Mouse (Mus musculus): Measurements from ENCODE around the gene Gm10277. TPM values are rescaled to one million over a fixed set of nuclear protein-coding genes. Genes with fewer than 3 reads are reported as not detected.

The Gm10277 gene
- polyA plus RNA-seq, 1 experiment: 0.33 TPM

GRCm38 (mm10) chr11:77783747-77784646 lies 3.5 kb downstream of the Gm10277 start:
- no peak for TF ChIP-seq FOSL1 (IDR thresholded peaks at IDR 0.05; ENCODE audit: insufficient read depth, low read length, poor library complexity, severe bottlenecking)
- TF ChIP-seq MYOD1 (IDR thresholded peaks at IDR 0.05; ENCODE audit: control insufficient read depth, insufficient read length, low read depth): peak; percentile 1
- peak; percentile 35 for TF ChIP-seq CTCF (IDR thresholded peaks at IDR 0.05; ENCODE audit: control insufficient read depth, insufficient read depth, insufficient read length)
- peaks cover 46% of the 10 kb centered on the region for H3K79me3 ChIP-seq (ENCODE audit: low read depth)
- peaks cover 3% of the 10 kb centered on the region for H3K36me3 ChIP-seq (ENCODE audit: control insufficient read depth, insufficient read depth)
- H3K4me3 ChIP-seq (ENCODE audit: insufficient read depth, poor library complexity, severe bottlenecking): no peak overlapping the region
- H3K79me2 ChIP-seq (ENCODE audit: control insufficient read depth, insufficient read depth): peaks cover 83% of the 10 kb centered on the region
- H3ac ChIP-seq (ENCODE audit: control insufficient read depth, insufficient read length, low read depth): peak overlapping the region; percentile 51
- H3K27me3 ChIP-seq (ENCODE audit: control insufficient read depth, insufficient read depth, insufficient read length): no peaks in the 10 kb centered on the region

- no peak overlapping the region for H3K4me3 ChIP-seq (ENCODE audit: insufficient read depth, poor library complexity, severe bottlenecking)
- peak overlapping the region; percentile 51 for H3ac ChIP-seq (ENCODE audit: control insufficient read depth, insufficient read length, low read depth)
- H3K36me3 ChIP-seq (ENCODE audit: control insufficient read depth, insufficient read depth): peaks cover 9% of the 10 kb centered on the region
- no peaks in the 10 kb centered on the region for H3K27me3 ChIP-seq (ENCODE audit: control insufficient read depth, insufficient read depth, insufficient read length)
- TF ChIP-seq CEBPB (IDR thresholded peaks at IDR 0.05; ENCODE audit: low read depth): no peak
- peak; percentile 93 for TF ChIP-seq MAX (IDR thresholded peaks at IDR 0.05)
- TF ChIP-seq MYOG (IDR thresholded peaks at IDR 0.05; ENCODE audit: control insufficient read depth, extremely low read depth, insufficient read length): no peak
- TF ChIP-seq FOSL1 (IDR thresholded peaks at IDR 0.05; ENCODE audit: insufficient read depth, low read length, poor library complexity, severe bottlenecking): peak; percentile 7
- no peak for TF ChIP-seq CTCF (IDR thresholded peaks at IDR 0.05; ENCODE audit: control insufficient read depth, insufficient read depth, insufficient read length)
- TF ChIP-seq USF1 (IDR thresholded peaks at IDR 0.05; ENCODE audit: low read depth): no peak
- peak; percentile 26 for TF ChIP-seq MYOD1 (IDR thresholded peaks at IDR 0.05; ENCODE audit: control insufficient read depth, insufficient read length, low read depth)
- peaks cover 43% of the 10 kb centered on the region for H3K79me3 ChIP-seq (ENCODE audit: low read depth)
- peaks cover 83% of the 10 kb centered on the region for H3K79me2 ChIP-seq (ENCODE audit: control insufficient read depth, insufficient read depth)
Measured at GRCm38 (mm10) chr11:77783211-77783746, 4.3 kb downstream of the Gm10277 start.

DNA sequence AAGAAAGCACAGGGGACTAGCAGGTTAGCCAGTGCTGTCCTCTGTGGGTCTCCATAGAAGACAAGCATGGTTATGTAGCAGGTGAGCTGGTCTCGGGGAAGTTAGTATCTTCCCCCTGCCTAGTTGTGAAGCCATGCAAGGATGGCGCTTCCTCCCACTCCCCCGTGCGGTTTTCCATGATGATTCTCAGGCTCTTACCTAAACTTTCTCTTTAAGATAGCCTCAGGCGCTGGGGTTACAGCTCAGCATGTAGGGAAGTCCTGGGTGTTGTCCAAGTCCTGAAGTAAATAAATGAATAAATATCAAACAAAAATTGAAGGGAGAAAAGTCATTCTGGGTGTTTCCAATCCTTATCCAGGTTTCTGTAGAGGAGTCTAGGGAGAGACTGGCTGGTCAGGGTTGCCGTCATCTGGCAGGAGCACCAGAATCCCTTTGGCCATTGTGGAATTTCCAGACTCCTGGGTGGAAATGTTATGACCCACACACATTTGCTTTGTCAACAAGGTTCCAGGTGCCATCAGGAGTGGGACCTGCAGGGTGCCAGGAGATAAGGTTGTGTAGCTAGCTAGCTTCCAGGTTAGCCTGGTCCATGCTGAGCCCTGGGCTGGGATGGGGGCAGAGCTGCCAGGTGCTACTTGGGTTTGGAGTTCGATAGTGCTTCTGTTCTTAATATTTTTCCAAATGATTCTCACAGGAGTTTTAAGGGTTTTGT lies 5.3 kb downstream of the Gm10277 start:
- Histone ChIP-seq H3K79me3 (ENCODE audit: low read depth) (peaks cover 40% of the 10 kb centered on the region), H3K36me3 (ENCODE audit: control insufficient read depth, insufficient read depth) (peaks cover 19% of the 10 kb centered on the region), H3K79me2 (ENCODE audit: control insufficient read depth, insufficient read depth) (peaks cover 83% of the 10 kb centered on the region), H3K27me3 (ENCODE audit: control insufficient read depth, insufficient read depth, insufficient read length) (no peaks in the 10 kb centered on the region), H3K4me3 (ENCODE audit: insufficient read depth, poor library complexity, severe bottlenecking) (no peak overlapping the region), H3ac (ENCODE audit: control insufficient read depth, insufficient read length, low read depth) (no peak overlapping the region)
- TF ChIP-seq CEBPB (IDR thresholded peaks at IDR 0.05; ENCODE audit: low read depth) (no peak), MYOG (IDR thresholded peaks at IDR 0.05; ENCODE audit: control insufficient read depth, extremely low read depth, insufficient read length) (no peak), CTCF (IDR thresholded peaks at IDR 0.05; ENCODE audit: control insufficient read depth, insufficient read depth, insufficient read length) (no peak), MYOD1 (IDR thresholded peaks at IDR 0.05; ENCODE audit: control insufficient read depth, insufficient read length, low read depth) (no peak), USF1 (IDR thresholded peaks at IDR 0.05; ENCODE audit: low read depth) (no peak), FOSL1 (IDR thresholded peaks at IDR 0.05; ENCODE audit: insufficient read depth, low read length, poor library complexity, severe bottlenecking) (no peak), MAX (IDR thresholded peaks at IDR 0.05) (no peak)

DNA sequence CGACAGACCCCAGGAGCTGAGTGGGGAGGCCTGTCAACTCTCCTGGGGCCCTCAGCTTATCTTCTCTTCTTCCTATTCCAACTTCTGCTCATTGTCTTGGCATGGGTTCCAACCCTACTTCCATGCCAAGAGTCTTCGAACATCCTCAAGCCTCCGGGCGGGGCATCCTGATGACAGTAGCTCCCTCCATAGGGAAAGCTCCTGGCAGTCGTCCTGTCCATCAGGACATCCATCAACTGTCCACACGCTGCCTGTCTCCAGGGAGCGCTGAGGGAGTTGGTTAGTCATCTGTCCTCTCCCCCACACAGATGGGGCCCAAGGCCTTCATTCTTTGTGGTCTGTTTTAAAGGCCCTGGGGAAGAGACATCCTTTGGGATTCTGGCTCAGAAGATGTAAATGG lies 6.5 kb downstream of the Gm10277 start:
- Histone ChIP-seq H3K36me3 (ENCODE audit: control insufficient read depth, insufficient read depth) (peaks cover 22% of the 10 kb centered on the region), H3K4me3 (ENCODE audit: insufficient read depth, poor library complexity, severe bottlenecking) (no peak overlapping the region), H3K27me3 (ENCODE audit: control insufficient read depth, insufficient read depth, insufficient read length) (no peaks in the 10 kb centered on the region), H3K79me3 (ENCODE audit: low read depth) (peaks cover 40% of the 10 kb centered on the region), H3ac (ENCODE audit: control insufficient read depth, insufficient read length, low read depth) (no peak overlapping the region), H3K79me2 (ENCODE audit: control insufficient read depth, insufficient read depth) (peaks cover 83% of the 10 kb centered on the region)
- TF ChIP-seq FOSL1 (IDR thresholded peaks at IDR 0.05; ENCODE audit: insufficient read depth, low read length, poor library complexity, severe bottlenecking): peak; percentile 26
- TF ChIP-seq MYOG (IDR thresholded peaks at IDR 0.05; ENCODE audit: control insufficient read depth, extremely low read depth, insufficient read length): no peak
- peak; percentile 71 for TF ChIP-seq MAX (IDR thresholded peaks at IDR 0.05)
- peak; percentile 78 for TF ChIP-seq CEBPB (IDR thresholded peaks at IDR 0.05; ENCODE audit: low read depth)
- TF ChIP-seq MYOD1 (IDR thresholded peaks at IDR 0.05; ENCODE audit: control insufficient read depth, insufficient read length, low read depth): peak; percentile 70
- TF ChIP-seq CTCF (IDR thresholded peaks at IDR 0.05; ENCODE audit: control insufficient read depth, insufficient read depth, insufficient read length): no peak
- peak; percentile 14 for TF ChIP-seq USF1 (IDR thresholded peaks at IDR 0.05; ENCODE audit: low read depth)

DNA sequence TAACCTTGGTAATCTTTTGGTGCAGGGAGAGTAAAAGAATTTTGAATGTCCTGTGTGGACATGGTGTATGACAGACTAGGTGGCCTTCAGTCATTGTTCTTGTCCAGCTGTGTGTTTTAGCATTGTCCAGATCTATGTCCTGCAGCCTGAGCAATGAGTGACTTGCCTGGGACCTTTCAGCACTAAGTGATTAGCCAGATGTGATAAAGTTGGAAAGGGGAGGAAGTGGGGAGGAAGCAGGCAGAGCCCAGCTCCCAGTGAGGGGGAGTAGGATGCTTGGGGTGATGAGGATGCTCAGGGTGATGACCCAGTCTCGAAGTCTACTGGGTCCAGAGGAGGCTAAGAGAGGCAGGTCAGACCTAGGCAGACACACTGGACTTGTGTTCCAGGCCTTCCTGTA lies 8.3 kb downstream of the Gm10277 start:
- Histone ChIP-seq H3K27me3 (ENCODE audit: control insufficient read depth, insufficient read depth, insufficient read length) (no peaks in the 10 kb centered on the region), H3K79me2 (ENCODE audit: control insufficient read depth, insufficient read depth) (peaks cover 83% of the 10 kb centered on the region), H3K36me3 (ENCODE audit: control insufficient read depth, insufficient read depth) (peaks cover 22% of the 10 kb centered on the region), H3K79me3 (ENCODE audit: low read depth) (peaks cover 40% of the 10 kb centered on the region), H3ac (ENCODE audit: control insufficient read depth, insufficient read length, low read depth) (no peak overlapping the region), H3K4me3 (ENCODE audit: insufficient read depth, poor library complexity, severe bottlenecking) (no peak overlapping the region)
- no peak for TF ChIP-seq CTCF (IDR thresholded peaks at IDR 0.05; ENCODE audit: control insufficient read depth, insufficient read depth, insufficient read length)
- TF ChIP-seq USF1 (IDR thresholded peaks at IDR 0.05; ENCODE audit: low read depth): no peak
- no peak for TF ChIP-seq MYOG (IDR thresholded peaks at IDR 0.05; ENCODE audit: control insufficient read depth, extremely low read depth, insufficient read length)
- no peak for TF ChIP-seq MAX (IDR thresholded peaks at IDR 0.05)
- TF ChIP-seq FOSL1 (IDR thresholded peaks at IDR 0.05; ENCODE audit: insufficient read depth, low read length, poor library complexity, severe bottlenecking): no peak
- TF ChIP-seq CEBPB (IDR thresholded peaks at IDR 0.05; ENCODE audit: low read depth): no peak
- no peak for TF ChIP-seq MYOD1 (IDR thresholded peaks at IDR 0.05; ENCODE audit: control insufficient read depth, insufficient read length, low read depth)
